Mouse (Mus musculus) cortical plate, adult 2 months (tissue): ENCODE measurements around the gene Gm9837. TPM values are rescaled to one million over a fixed set of nuclear protein-coding genes. Genes with fewer than 3 reads are reported as not detected.

Experiments
- H3K27ac ChIP-seq: fragments of 200-500 bp; 2 replicates; pipeline ENCODE4 v1.5.1; 2012; ENCODE audit warnings: low read length, control low read depth, inconsistent platforms; ENCODE audit not compliant: insufficient read depth
- H3K4me1 ChIP-seq: fragments of 200-500 bp; 2 replicates; pipeline ENCODE4 v1.6.1; 2011; ENCODE audit warnings: low read length; ENCODE audit not compliant: control insufficient read depth, insufficient read depth
- H3K4me3 ChIP-seq: fragments of 200-500 bp; 2 replicates; pipeline ENCODE4 v1.5.1; 2011; ENCODE audit warnings: mild to moderate bottlenecking, low read length, control low read depth; ENCODE audit not compliant: insufficient read depth
- CTCF ChIP-seq: fragments of 200-500 bp; IDR thresholded peaks from 2 replicates; pipeline ENCODE4 v1.5.1; 2011; ENCODE audit warnings: mild to moderate bottlenecking, control low read depth, low read length; ENCODE audit not compliant: insufficient read depth; ENCODE audit errors: extremely low read depth
- POLR2A ChIP-seq: fragments of 200-500 bp; IDR thresholded peaks from 2 replicates; pipeline ENCODE4 v1.6.1; 2011; ENCODE audit warnings: mild to moderate bottlenecking, low read length, control low read depth; ENCODE audit not compliant: insufficient read depth; ENCODE audit errors: extremely low read depth
- polyA plus RNA-seq: library from polyadenylated mRNA; depleted of rRNA; stranded (reverse); fragments of >200 nt; gene quantifications from 2 replicates; pipeline ENCODE4 v1.2.3, GENCODE M21; 2012

Gm9837 gene
- polyA plus RNA-seq, 1 experiment = not detected

DNA sequence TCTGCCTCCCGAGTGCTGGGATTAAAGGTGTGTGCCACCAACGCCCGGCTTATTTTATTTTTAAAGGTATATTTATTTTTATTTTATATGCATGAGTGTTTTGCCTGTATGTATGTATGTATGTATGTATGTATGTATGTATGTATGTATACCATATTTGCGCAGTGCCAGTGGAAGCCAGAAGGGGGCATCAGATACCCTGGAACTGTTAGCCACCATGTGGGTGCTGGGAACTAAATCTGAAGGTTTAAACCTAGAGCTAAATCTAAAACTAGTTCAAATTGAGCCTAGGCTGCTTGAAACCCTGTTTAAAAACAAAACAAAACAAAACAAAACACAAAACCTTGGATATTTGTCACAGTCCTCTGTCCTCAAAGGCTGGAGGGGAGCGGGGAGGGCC is 18.7 kb upstream of the Gm9837 start:
- Histone ChIP-seq H3K4me3 (no peak overlapping the region), H3K27ac (no peak overlapping the region), H3K4me1 (no peaks in the 10 kb centered on the region)
- TF ChIP-seq CTCF = no peak
- TF ChIP-seq POLR2A = no peak

DNA sequence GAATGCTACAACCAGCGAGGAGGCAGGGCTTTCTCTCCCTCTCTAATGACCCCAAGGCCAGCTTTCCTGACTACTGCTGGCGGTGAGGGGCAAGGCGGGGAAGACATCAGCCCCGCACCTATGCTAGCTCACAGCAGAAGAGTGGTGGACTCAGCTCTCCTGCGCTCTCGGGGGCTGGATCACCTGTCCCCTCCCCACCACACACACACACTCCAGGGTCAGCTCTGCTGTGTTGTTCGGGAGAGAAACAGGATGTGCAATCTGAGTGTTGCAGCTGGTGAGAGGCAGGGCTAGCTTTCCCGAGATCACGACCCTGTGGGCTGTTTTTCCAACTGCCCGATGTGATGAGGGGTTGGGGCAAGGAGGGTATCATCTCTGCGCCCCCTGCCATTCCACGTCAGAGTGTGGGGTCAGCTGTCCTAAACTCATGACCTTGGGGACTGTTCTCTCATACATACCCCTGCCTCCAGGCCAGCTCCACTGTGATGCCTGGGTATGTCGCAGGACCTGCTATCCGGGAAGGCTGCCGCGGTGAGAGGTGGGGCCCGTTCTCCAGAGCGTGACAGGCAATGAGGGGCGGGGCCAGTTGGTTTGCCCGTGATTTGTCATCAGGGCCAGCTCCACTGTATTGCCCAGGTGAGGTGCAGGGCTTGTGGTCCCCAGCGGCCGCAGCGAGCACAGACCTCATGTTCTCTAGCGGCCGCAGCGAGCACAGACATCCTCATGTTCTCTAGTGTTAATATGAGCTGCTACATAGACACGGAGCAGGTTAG is 16.7 kb upstream of the Gm9837 start:
- H3K4me1 ChIP-seq = no peaks in the 10 kb centered on the region
- H3K27ac ChIP-seq = no peak overlapping the region
- TF ChIP-seq CTCF = no peak
- TF ChIP-seq POLR2A = peak; percentile 47; the same call in 1 of the 2 replicates

DNA sequence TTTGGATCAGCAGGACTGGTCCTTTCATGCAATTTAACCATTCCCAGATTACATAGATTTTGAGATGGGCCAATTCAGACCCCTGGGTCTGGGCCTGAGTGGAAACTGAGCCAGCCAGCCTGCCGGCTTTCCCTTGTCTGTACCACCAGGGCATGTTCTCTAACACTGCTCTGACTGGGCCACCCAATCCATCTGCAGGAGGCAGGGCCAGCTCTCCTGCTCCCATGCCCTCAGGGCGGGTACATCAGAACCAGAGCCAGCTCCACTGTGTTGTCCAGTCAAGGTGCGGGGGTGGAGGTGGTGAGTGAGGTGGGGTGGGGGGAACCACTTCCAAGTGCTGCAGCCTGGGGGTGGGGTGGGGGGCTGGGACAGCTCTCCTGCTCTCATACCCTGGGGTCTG is 16.1 kb upstream of the Gm9837 start:
- H3K27ac ChIP-seq = no peak overlapping the region

More for the DNA sequence above, 16.7 kb upstream of the Gm9837 start:
- peak overlapping the region; percentile 27 for H3K4me3 ChIP-seq

DNA sequence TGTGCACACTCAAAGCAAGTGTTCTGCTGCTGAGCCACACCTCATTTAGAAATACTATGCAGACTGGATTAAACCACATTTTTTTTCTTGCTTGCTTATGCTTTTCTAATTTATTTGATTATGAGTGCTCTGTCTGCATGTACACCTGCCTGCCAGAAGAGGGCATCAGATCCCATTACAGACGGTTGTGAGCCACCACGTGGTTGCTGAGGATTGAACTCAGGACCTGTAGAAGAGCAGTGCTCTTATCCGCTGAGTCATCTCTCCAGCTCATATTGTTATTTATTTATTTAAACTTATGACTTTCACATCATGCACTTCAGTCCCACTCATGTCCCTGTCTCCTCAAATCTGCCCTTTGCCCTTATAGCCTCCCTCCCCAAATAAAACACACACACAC is 15.4 kb upstream of the Gm9837 start:
- H3K4me3 ChIP-seq = no peak overlapping the region
- no peak overlapping the region for H3K27ac ChIP-seq
- H3K4me1 ChIP-seq = no peaks in the 10 kb centered on the region; the same call in none of the 2 replicates
- TF ChIP-seq POLR2A (no peak), CTCF (peak; percentile 37)

More for the DNA sequence above, 16.1 kb upstream of the Gm9837 start:
- Histone ChIP-seq H3K4me1 (no peaks in the 10 kb centered on the region; the same call in 1 of the 2 replicates), H3K4me3 (no peak overlapping the region; the same call in 1 of the 2 replicates)
- no peak for TF ChIP-seq CTCF
- TF ChIP-seq POLR2A = no peak

DNA sequence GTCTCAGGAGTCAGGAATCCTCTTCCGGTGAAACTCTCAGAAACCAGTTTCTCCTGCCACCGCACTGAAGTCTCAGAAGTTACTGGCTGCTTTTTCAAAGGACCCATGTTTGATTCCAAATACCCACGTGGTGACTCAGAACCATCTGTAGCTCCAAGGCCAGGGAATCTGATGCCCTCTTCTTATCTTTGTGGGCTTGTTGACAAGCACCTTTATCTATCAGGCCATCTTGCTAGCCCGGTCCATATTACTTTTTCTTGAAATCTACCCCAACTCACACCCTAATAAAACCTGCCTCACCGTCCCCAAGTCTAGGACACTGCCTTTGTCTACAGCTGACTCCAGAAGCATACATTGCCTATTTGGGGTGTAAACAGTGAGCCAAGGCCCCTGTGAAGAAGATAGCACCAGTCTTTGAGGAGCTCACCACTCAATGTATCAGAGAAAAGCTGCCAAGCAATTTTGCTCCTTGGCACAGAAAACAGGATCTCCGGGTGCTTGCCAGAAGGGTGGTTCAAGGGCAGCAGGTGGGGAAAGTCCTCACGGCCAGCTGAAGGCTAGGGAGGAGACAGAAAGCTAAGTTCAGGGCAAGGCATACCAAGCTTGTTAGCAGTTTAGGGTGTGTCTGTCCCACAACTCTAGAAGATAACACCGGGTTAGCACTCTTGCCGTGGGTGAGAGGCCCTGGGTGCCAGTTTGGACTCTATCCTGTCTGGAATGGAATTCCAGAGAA is 13.0 kb upstream of the Gm9837 start:
- Histone ChIP-seq H3K27ac (no peak overlapping the region), H3K4me3 (no peak overlapping the region)
- TF ChIP-seq POLR2A (no peak), CTCF (no peak)

DNA sequence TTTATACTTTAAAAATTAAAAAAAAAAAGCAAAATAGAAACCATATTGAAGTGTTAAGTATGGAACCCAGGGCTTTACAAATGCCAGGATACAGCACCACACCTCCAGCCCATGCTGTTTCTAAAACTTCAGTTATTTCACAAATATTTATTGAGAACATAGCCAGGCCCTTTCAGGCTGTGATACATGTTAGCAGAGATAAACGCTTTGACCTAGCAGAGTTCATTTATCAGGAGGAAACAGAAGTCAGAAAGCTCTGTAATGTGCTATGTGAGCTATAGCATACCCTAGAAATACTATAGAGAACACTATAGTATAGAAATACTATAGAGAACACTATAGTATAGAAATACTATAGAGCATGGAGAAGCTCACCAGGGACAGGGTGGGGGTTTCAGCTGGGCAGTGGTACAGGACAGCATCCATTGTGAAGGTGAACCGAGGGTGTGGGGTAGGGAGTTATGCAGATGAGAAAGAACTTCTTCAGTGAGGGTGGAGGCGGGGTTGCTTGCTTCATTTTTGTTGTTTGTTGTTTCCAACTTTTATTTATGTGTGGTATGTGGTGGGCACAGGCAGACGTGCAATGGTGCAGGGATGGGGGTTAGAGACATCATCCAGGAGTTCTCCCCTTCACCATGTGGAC is 10.9 kb upstream of the Gm9837 start:
- no peak for TF ChIP-seq POLR2A
- Histone ChIP-seq H3K4me3 (no peak overlapping the region), H3K4me1 (no peaks in the 10 kb centered on the region; the same call in none of the 2 replicates), H3K27ac (no peak overlapping the region)

More for the DNA sequence above, 13.0 kb upstream of the Gm9837 start:
- H3K4me1 ChIP-seq = no peaks in the 10 kb centered on the region; the same call in none of the 2 replicates

DNA sequence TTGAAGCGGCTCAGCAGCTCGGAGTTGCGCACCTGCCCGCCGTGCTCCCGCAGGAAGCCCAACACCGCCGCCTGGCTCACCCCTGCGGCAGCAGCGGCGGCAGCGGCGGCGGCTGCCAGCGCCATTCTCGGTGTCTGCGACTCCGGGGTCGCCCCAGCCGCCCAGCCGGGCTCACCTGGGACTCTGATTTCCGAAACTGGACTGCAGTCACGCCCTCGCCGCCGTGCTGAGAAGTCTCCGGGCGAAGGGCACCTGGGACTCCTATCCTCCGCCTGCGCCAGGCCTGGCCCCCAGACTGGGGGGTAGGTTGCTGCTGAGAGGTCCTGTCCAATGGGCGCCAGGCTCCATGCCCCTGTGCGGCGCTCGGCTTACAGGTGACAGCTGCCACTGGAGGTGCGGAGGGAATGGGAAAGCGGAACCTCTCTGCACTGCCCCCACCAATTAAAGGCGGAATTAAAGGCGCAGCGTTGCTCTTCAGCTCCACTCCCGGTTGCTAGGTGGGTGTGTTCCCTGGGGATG is 9.6 kb upstream of the Gm9837 start, which contains the start of the genes Gm9945 and Sowaha:
Gm9945 (plus strand) TSS at position 384 of the 519 bp plus-strand sequence.
Sowaha (minus strand) TSS at position 492 of the 519 bp plus-strand sequence.
- peaks cover 2% of the 10 kb centered on the region for H3K4me1 ChIP-seq
- peak within 1 kb of the TSS; percentile 59 for H3K4me3 ChIP-seq
- peak within 1 kb of the TSS; percentile 93 for H3K27ac ChIP-seq
- no peak for TF ChIP-seq CTCF
- peak; percentile 90 for TF ChIP-seq POLR2A

DNA sequence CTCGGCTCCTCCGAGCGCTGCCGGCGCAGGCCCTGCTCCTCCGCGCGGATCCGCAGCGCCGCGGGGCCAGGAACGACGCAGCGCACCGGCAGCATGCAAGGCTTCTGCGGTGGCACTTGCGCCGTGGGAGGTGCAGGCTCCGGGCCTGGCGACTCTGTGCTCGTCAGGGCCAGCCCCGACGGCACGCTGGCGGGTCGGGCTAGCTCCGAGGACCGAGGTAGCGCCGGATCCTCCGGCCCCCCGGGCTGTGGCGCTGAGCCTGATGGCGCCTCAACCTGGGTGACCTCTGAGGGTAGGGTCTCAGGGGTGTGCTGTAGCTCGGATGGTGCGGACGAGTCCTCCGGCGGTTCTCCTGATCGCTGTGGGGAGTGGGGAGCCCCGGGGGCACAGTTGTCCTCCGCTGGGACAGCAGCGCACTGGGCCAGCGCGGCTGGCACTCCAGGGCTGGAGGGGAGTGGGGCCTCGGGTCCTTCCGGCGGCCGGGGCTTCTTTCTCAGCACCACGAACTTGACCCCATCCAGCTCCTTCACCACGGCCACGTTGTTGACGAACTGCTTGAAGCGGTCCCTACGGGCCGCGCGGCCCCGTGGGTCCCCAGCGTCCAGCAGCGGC is 9.0 kb upstream of the Gm9837 start:
- TF ChIP-seq CTCF (no peak), POLR2A (no peak)
- peak overlapping the region; percentile 93 for H3K27ac ChIP-seq

DNA sequence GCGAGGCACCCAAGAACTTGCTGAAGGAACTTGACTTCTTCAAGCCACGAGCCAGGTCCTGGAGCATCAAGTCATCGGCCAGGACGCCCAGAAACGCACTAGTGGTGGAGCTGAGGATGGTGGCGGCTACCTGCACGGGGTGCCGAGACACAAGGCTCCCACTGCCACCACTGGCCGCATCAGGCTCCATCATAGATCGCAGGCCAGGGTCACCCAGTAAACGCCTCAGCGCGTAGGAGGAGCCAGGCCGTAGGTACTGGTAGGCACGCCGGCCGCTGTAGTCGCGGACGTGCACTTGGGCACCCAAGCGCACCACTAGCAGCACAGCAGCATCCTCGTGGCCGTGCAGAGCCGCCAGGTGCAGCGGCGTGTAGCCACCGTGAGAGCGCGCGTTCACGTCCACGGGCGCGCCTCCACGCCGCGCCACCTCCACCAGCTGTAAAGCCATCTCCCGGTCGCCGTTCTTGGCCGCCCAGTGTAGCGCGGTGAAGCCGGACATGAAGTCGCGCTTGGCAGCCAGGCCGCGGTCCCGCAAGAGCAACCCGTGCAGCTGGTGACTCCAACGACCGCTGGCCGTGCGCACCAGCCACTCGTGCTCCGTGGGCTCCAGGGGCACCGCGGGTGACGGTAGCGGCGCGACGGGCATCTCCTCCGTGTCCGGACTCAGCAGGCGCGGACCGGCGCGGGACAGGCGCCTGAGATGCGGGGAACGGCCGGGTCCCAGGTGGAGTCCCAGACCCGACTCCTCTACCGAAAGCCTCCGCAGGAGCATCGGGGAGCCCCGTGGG is 8.3 kb upstream of the Gm9837 start:
- H3K4me3 ChIP-seq = peak overlapping the region; percentile 59
- H3K4me1 ChIP-seq = peaks cover 2% of the 10 kb centered on the region
- peak; percentile 56; the same call in 1 of the 2 replicates for TF ChIP-seq POLR2A
- no peak for TF ChIP-seq CTCF
- H3K27ac ChIP-seq = peak overlapping the region; percentile 93

More for the DNA sequence above, 9.0 kb upstream of the Gm9837 start:
- peaks cover 2% of the 10 kb centered on the region for H3K4me1 ChIP-seq
- peak overlapping the region; percentile 59 for H3K4me3 ChIP-seq
